Mouse (Mus musculus): Measurements from ENCODE around the gene Cyp2g1.

GRCm38 (mm10) chr7:26779799-26780416 is 28.8 kb upstream of the Cyp2g1 start:
- TF ChIP-seq CTCF (IDR thresholded peaks at IDR 0.05; ENCODE audit: low read depth, low read length) (no peak), TAL1 (conservative IDR thresholded peaks at IDR 0.05; ENCODE audit: low read depth, low read length) (no peak)

Data from G1E (cell line).